Mouse (Mus musculus): Measurements from ENCODE around the gene Ccdc50. TPM values are rescaled to one million over a fixed set of nuclear protein-coding genes. Genes with fewer than 3 reads are reported as not detected.

Ccdc50 gene
- polyA plus RNA-seq, 1 experiment, result 130 TPM

DNA sequence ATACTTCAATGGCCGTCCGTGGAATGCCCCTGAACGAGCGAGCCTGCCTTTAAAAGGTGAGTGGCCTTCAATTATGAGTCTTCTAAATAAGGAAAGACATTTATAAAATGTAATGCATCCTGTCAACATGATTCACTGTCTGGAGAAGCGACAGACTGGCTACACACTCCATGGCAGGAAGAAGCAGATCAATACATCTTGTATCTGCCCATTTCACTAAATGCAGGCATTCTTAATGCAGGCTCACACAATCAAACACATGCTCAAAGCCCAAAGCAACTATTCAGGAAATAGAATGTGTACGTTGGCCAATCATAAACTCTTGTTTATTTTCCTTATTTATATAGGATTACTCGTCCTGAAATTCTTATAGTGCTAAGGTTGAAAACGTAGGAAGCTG is 18.5 kb upstream of the Ccdc50 start, which contains the start of gene Uts2b:
Gene Uts2b, minus strand, starts transcription at position 49 of the 400 bp plus-strand sequence.
- Histone ChIP-seq H3K36me3 (ENCODE audit: control insufficient read depth, insufficient read depth, low read length) (no peaks in the 10 kb centered on the region), H3K4me1 (ENCODE audit: control insufficient read depth, insufficient read depth, low read length) (no peaks in the 10 kb centered on the region), H3K4me3 (ENCODE audit: control insufficient read depth, low read depth, low read length) (no peak within 1 kb of the TSS), H3K27ac (ENCODE audit: control insufficient read depth, insufficient read depth, low read depth, low read length) (no peak within 1 kb of the TSS), H3K27me3 (ENCODE audit: control insufficient read depth, insufficient read depth, low read length) (no peaks in the 10 kb centered on the region)
- no peak for TF ChIP-seq CTCF (IDR thresholded peaks at IDR 0.05; ENCODE audit: control insufficient read depth, insufficient read depth, insufficient replicate concordance, low read depth, low read length)

DNA sequence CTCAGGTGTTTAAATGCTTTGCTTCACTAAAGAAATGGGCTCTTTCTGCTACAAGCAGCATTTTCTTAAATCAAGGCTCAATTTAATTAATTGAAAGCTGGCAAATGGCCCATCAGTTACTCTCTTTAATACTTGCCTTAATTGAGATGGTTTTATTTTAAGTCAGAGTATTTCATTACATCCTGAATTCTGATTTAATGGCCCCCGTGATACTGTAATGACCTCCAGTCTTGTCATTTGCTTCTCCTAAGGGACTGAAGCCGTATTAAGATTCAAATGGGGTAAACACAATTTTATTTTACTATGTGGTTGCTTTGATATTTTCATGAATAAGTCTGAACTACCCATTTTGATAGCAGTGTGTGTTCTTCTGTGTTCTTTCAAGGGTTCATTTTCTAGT is 18.0 kb upstream of the Ccdc50 start:
- TF ChIP-seq CTCF (IDR thresholded peaks at IDR 0.05; ENCODE audit: control insufficient read depth, insufficient read depth, insufficient replicate concordance, low read depth, low read length) (no peak), POLR2A (IDR thresholded peaks at IDR 0.05; ENCODE audit: control insufficient read depth, low read depth, low read length) (no peak)
- no peaks in the 10 kb centered on the region for H3K4me1 ChIP-seq (ENCODE audit: control insufficient read depth, insufficient read depth, low read length)
- no peak overlapping the region for H3K4me3 ChIP-seq (ENCODE audit: control insufficient read depth, low read depth, low read length)
- no peak overlapping the region for H3K27ac ChIP-seq (ENCODE audit: control insufficient read depth, insufficient read depth, low read depth, low read length)
- H3K36me3 ChIP-seq (ENCODE audit: control insufficient read depth, insufficient read depth, low read length), result no peaks in the 10 kb centered on the region
- H3K27me3 ChIP-seq (ENCODE audit: control insufficient read depth, insufficient read depth, low read length), result no peaks in the 10 kb centered on the region

DNA sequence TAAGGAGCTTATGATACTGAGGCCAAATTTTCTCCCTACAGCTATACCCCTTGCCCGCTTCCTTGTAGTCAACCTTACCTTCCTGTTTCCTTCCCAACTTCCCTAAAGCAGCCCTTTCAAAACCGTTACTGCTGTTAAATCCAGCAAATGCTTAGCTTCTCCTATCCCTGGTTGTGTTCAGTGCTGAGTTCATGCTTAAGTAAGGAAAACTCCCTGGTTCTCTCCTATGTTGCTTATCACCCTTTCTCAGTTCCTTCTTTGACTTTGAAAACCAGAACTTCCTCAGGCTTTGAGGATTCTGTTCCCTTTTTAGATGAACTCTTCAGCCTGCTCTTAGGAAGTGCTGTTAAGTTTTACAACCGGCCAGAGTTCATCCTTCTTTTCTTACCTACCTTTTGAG is 14.5 kb upstream of the Ccdc50 start:
- H3K4me3 ChIP-seq (ENCODE audit: control insufficient read depth, low read depth, low read length), result no peak overlapping the region
- no peak for TF ChIP-seq CTCF (IDR thresholded peaks at IDR 0.05; ENCODE audit: control insufficient read depth, insufficient read depth, insufficient replicate concordance, low read depth, low read length)
- no peaks in the 10 kb centered on the region for H3K36me3 ChIP-seq (ENCODE audit: control insufficient read depth, insufficient read depth, low read length)
- H3K4me1 ChIP-seq (ENCODE audit: control insufficient read depth, insufficient read depth, low read length), result no peaks in the 10 kb centered on the region
- no peak overlapping the region for H3K27ac ChIP-seq (ENCODE audit: control insufficient read depth, insufficient read depth, low read depth, low read length)
- H3K27me3 ChIP-seq (ENCODE audit: control insufficient read depth, insufficient read depth, low read length), result no peaks in the 10 kb centered on the region

DNA sequence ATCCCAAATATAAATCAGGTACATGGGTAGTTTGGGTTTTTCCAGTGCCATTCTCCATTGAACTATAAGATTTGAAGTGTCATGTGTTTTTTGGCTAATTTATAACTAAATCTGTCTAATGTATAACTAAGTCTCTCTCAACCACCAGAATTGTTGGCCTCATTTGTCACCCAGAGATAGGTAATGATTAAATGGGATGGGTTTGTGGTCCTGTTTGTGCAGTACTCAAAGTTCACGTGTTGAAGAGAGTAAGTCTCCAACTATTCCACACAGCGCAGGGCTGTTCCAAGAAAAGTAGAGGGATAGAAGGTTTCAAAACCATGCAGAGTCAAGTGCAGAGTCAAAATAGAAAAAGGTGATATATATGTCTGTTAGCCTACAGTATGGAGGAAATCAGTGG is 13.4 kb upstream of the Ccdc50 start:
- no peak for TF ChIP-seq CTCF (IDR thresholded peaks at IDR 0.05; ENCODE audit: control insufficient read depth, insufficient read depth, insufficient replicate concordance, low read depth, low read length)
- TF ChIP-seq POLR2A (IDR thresholded peaks at IDR 0.05; ENCODE audit: control insufficient read depth, low read depth, low read length), result no peak
- H3K36me3 ChIP-seq (ENCODE audit: control insufficient read depth, insufficient read depth, low read length), result no peaks in the 10 kb centered on the region
- no peak overlapping the region for H3K27ac ChIP-seq (ENCODE audit: control insufficient read depth, insufficient read depth, low read depth, low read length)
- H3K4me1 ChIP-seq (ENCODE audit: control insufficient read depth, insufficient read depth, low read length), result no peaks in the 10 kb centered on the region
- no peak overlapping the region for H3K4me3 ChIP-seq (ENCODE audit: control insufficient read depth, low read depth, low read length)
- no peaks in the 10 kb centered on the region for H3K27me3 ChIP-seq (ENCODE audit: control insufficient read depth, insufficient read depth, low read length)

DNA sequence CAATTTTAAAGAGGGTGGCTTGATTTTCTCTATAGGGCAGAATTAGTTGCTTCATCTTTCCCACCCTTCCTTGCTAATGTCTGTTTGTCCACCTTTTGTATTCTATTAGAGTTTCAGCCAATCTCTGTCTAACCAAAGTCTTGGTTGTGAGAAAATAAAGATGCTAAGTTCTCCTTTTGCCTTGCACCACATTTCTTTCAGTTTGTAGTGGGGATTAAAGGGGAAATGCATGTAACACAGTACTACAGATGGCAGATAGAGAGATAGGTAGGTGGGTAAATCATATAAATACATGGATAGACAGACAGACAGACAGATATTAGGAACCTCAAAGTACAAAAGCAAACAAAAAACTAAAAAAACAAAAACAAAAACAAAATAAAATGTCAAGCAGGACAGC is 12.1 kb upstream of the Ccdc50 start:
- Histone ChIP-seq H3K36me3 (ENCODE audit: control insufficient read depth, insufficient read depth, low read length) (no peaks in the 10 kb centered on the region), H3K4me3 (ENCODE audit: control insufficient read depth, low read depth, low read length) (no peak overlapping the region), H3K27ac (ENCODE audit: control insufficient read depth, insufficient read depth, low read depth, low read length) (no peak overlapping the region), H3K27me3 (ENCODE audit: control insufficient read depth, insufficient read depth, low read length) (no peaks in the 10 kb centered on the region), H3K4me1 (ENCODE audit: control insufficient read depth, insufficient read depth, low read length) (no peaks in the 10 kb centered on the region)
- no peak for TF ChIP-seq POLR2A (IDR thresholded peaks at IDR 0.05; ENCODE audit: control insufficient read depth, low read depth, low read length)
- no peak for TF ChIP-seq CTCF (IDR thresholded peaks at IDR 0.05; ENCODE audit: control insufficient read depth, insufficient read depth, insufficient replicate concordance, low read depth, low read length)

DNA sequence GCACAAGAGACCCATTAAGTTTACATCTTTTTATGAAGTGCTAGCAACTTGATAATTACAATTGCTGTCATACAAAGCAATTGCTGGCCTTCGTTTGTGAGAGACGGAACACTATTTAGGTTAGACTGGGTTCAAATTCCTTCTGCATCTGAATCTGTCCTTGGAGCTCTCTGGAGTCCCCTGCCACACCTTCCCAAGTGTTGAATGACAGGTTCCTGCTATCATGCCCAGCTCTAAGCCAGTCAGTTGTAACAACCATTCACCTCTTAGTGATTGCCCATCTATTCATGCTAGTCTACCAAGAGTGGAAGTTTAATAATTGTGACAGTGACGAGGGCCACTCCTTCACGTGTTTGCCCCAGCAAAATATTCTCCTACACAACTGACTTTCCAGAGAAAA is 6.5 kb upstream of the Ccdc50 start:
- Histone ChIP-seq H3K4me1 (ENCODE audit: control insufficient read depth, insufficient read depth, low read length) (no peaks in the 10 kb centered on the region), H3K27me3 (ENCODE audit: control insufficient read depth, insufficient read depth, low read length) (no peaks in the 10 kb centered on the region), H3K4me3 (ENCODE audit: control insufficient read depth, low read depth, low read length) (no peak overlapping the region), H3K27ac (ENCODE audit: control insufficient read depth, insufficient read depth, low read depth, low read length) (no peak overlapping the region), H3K36me3 (ENCODE audit: control insufficient read depth, insufficient read depth, low read length) (no peaks in the 10 kb centered on the region)
- TF ChIP-seq CTCF (IDR thresholded peaks at IDR 0.05; ENCODE audit: control insufficient read depth, insufficient read depth, insufficient replicate concordance, low read depth, low read length) (no peak), POLR2A (IDR thresholded peaks at IDR 0.05; ENCODE audit: control insufficient read depth, low read depth, low read length) (no peak)

DNA sequence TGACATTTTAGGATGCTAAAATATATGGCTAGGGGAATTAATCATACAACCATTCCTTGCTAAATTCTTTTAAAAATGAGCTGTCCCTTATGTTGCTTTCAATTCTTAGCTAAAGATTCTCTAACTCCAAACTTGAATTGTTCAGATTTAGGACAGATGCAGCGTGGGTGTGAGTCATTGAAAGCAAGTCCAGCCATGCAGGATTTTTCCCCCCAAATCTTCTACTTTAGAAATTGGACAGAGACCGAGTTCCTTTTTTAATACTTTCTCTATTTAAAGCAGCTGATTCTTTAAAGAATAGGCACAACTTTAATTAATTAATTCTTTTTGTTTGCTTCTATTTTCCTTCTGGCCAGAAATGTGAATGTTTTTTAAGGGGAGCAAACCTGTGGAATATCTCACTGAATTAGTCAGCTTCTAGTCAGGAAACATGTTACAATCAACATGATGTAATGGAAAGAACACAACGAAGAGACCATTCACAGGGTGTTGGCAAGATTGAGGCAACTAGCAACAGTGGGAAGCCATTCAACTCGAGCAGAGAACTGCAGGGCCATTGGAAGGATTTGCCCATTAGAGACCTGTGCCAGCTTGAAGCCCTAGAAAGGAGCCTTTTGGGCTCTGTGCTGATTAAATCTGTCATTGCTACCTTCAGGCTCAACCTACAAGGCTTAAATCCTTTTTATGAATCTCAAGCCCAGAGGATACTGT is 3.6 kb upstream of the Ccdc50 start:
- Histone ChIP-seq H3K27me3 (ENCODE audit: control insufficient read depth, insufficient read depth, low read length) (no peaks in the 10 kb centered on the region), H3K4me3 (ENCODE audit: control insufficient read depth, low read depth, low read length) (no peak overlapping the region), H3K27ac (ENCODE audit: control insufficient read depth, insufficient read depth, low read depth, low read length) (no peak overlapping the region), H3K36me3 (ENCODE audit: control insufficient read depth, insufficient read depth, low read length) (no peaks in the 10 kb centered on the region), H3K4me1 (ENCODE audit: control insufficient read depth, insufficient read depth, low read length) (peaks cover 5% of the 10 kb centered on the region)
- TF ChIP-seq POLR2A (IDR thresholded peaks at IDR 0.05; ENCODE audit: control insufficient read depth, low read depth, low read length), result no peak
- TF ChIP-seq CTCF (IDR thresholded peaks at IDR 0.05; ENCODE audit: control insufficient read depth, insufficient read depth, insufficient replicate concordance, low read depth, low read length), result no peak

DNA sequence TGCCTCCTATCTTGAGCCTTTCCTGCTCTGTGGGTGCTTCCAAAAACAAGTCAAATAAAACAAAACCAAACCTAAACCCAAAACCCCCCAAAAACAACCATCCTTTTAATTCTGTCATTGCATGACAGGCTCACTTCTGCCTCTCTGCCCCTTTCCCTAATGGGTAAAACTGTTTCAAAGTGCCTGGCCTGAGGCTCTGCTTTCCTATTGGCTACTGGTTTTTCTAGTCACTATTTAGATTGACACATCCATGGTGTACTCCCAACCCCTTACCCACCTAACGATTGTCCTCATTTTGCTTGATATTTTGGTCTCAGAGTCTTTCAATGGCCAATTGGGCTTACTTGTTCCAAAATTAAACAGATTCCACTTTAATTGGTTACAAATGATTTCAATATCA is 3.0 kb upstream of the Ccdc50 start:
- no peaks in the 10 kb centered on the region for H3K36me3 ChIP-seq (ENCODE audit: control insufficient read depth, insufficient read depth, low read length)
- no peaks in the 10 kb centered on the region for H3K27me3 ChIP-seq (ENCODE audit: control insufficient read depth, insufficient read depth, low read length)
- no peak overlapping the region for H3K27ac ChIP-seq (ENCODE audit: control insufficient read depth, insufficient read depth, low read depth, low read length)
- H3K4me3 ChIP-seq (ENCODE audit: control insufficient read depth, low read depth, low read length), result no peak overlapping the region
- TF ChIP-seq CTCF (IDR thresholded peaks at IDR 0.05; ENCODE audit: control insufficient read depth, insufficient read depth, insufficient replicate concordance, low read depth, low read length) (no peak), POLR2A (IDR thresholded peaks at IDR 0.05; ENCODE audit: control insufficient read depth, low read depth, low read length) (no peak)
- peaks cover 5% of the 10 kb centered on the region for H3K4me1 ChIP-seq (ENCODE audit: control insufficient read depth, insufficient read depth, low read length)

Measured in testis, adult 2 months (tissue).